ENCODE assay signal across 11 mouse cellular contexts in genomic region chr4:101675726-101676125, GRCm38 (mm10). TPM values are rescaled to one million over a fixed set of nuclear protein-coding genes. Genes with fewer than 3 reads are reported as not detected.
DNase-seq lines count a peak whose midpoint lies in the region.
"Had no signal": no experiment of that assay in that cellular context is flagged by ENCODE, and none has a peak within 500 bp of the region (broad histone marks: within the 10 kb centered on the region; RNA-seq: fewer than 3 reads in every experiment).

No protein-coding gene starts in this region.

- peak; percentile 62 for DNase-seq in adrenal gland, adult 2 months
- no peak for DNase-seq in adrenal gland, postnatal 4 days (ENCODE audit: low spot score in 2 of 2)
- DNase-seq in urinary bladder, postnatal 14 days (ENCODE audit: low spot score) = peak; percentile 16
- no peak for DNase-seq in urinary bladder, postnatal 10 days (ENCODE audit: low spot score)
- peak; percentile 44 to 62 for DNase-seq in kidney, postnatal 4 days
- DNase-seq in yolk sac, embryonic 10.5 days (ENCODE audit: low spot score) = no peak
- DNase-seq in spleen, adult 18-20 months = no peak
- DNase-seq in embryo, embryonic 10 days (ENCODE audit: low spot score) = no peak
- DNase-seq: cerebellum, postnatal 10 days; gastrocnemius, postnatal 36 days had no signal

RNA-seq across cellular contexts. Expression of gene Leprot, which starts 28.2 kb away (rescaled TPM):
- total RNA-seq in adrenal gland, adult 2 months (2021) = 10 to 100 TPM; 56.2 to 59.5 TPM
- 25.9 and 51.4 TPM in 2 replicates for polyA plus RNA-seq in adrenal gland, adult 2 months (2012; rRNA removed)
- 10 to 100 TPM; 96.3 to 98.2 TPM for total RNA-seq in adrenal gland, postnatal 4 days (2021)

RNA-seq across cellular contexts. Expression of gene Lepr, which starts 41.5 kb away (rescaled TPM):
- 10 to 100 TPM; 10.3 to 10.9 TPM for total RNA-seq in adrenal gland, adult 2 months (2021)
- polyA plus RNA-seq in adrenal gland, adult 2 months (2012; rRNA removed) = 0.65 and 1.5 TPM in 2 replicates
- 10 to 100 TPM; 11.7 to 17.3 TPM for total RNA-seq in adrenal gland, postnatal 4 days (2021)
- polyA plus RNA-seq: inflammation-experienced regulatory T-cells, adult 6 months had no signal

Comparison
In these comparisons a context has a peak if more than half of its experiments do, and no peak if none do; other contexts are left out.
1. DNase-seq: peak in adrenal gland, adult 2 months (single experiment), urinary bladder, postnatal 14 days (single experiment) and kidney, postnatal 4 days (2 of 2); none in adrenal gland, postnatal 4 days (0 of 2), urinary bladder, postnatal 10 days (single experiment), yolk sac, embryonic 10.5 days (single experiment), spleen, adult 18-20 months (0 of 2) and embryo, embryonic 10 days (single experiment).